Mouse (Mus musculus) gastrocnemius, postnatal 25 days (tissue): ENCODE measurements around the gene Ubr4. TPM values are rescaled to one million over a fixed set of nuclear protein-coding genes. Genes with fewer than 3 reads are reported as not detected.

Experiments
- microRNA-seq, 2 experiments: library from miRNA; unstranded; fragments of <30 nt; microRNA quantifications; one replicate each; pipeline ENCODE4 v1.2.0; 2021; ENCODE audit warnings: borderline replicate concordance in 2 of 2
- total RNA-seq, 2 experiments: library from RNA; stranded (reverse); gene quantifications; 1 replicate in 1 of 2; 2 replicates in 1 of 2; pipeline ENCODE4 v1.2.3; 2021

Ubr4 gene
- total RNA-seq, 2 experiments from 2014 or later = 79.0 to 90.6 TPM

Small RNA genes lying within 50 kb of the gene (microRNA-seq; reads per million reads assigned to microRNA genes)
- gene Gm24245 = 0 to 0.26 reads per million in 2 experiments
- 0 reads per million in 2 experiments for gene Gm25732

Other genes with a start within 250 kb of the Ubr4 start
- gene Minos1, start 221.5 kb upstream of the Ubr4 start, total RNA-seq = 100 to 1,000 TPM; 423 to 444 TPM
- 100 to 1,000 TPM; 472 to 500 TPM for gene Capzb, start 159.7 kb upstream of the Ubr4 start, total RNA-seq
- gene Pqlc2, start 41.9 kb upstream of the Ubr4 start, total RNA-seq = 1 to 10 TPM; 4.9 to 6.9 TPM
- 10 to 100 TPM; 30.5 to 35.9 TPM for gene Akr7a5, start 41.9 kb upstream of the Ubr4 start, total RNA-seq
- 10 to 100 TPM; 32.7 to 33.3 TPM for gene Mrto4, start within 50 bp of the Ubr4 start, total RNA-seq
- 10 to 100 TPM; 26.3 to 28.4 TPM for gene Emc1, start within 50 bp of the Ubr4 start, total RNA-seq
- gene Iffo2, start 177.9 kb downstream of the Ubr4 start, total RNA-seq = 1 to 10 TPM; 2.2 to 2.7 TPM